In the genomic region with DNA sequence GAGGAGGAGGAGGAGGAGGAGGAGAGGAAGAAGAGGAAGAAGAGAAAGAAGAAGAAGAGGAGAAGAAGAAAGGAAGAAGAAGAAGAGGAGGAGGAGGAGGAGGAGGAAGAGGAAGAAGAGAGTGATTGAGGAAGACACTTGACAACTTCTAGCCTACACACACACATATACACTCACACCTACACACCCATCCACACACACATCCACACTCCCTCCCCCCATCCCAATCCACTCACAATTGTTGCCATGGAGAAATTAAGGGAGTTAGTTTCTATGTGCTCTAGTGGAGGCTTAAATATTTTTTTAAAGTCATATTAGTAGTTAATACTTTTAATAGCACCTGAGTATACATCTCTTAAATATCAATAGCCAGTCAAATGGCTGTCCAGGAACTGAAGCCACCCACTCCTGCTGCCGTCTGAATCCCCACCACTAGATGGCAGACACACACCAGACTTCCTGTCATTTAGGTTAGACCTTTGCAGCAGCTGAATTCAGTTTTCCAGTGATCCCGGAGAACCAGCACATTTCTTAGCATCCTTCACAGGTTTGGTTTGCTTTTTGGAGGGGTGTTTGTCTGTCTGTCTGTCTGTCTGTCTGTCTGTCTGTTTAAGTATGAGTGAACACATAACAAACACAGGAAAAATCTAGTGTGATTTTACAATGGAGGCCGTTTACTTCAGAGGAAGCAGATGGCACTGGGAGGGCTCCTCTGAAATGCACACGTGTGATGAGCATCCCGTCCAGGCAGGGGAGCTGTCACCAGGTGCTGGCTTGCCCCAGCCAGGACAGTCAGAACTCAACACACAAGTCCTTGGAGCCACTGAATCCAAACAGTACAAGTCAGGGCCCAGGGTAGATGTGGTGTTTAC, we compare ENCODE assay signal across 8 mouse cellular contexts.
DNase-seq lines count a peak whose midpoint lies in the region; TF ChIP-seq lines count a peak whose summit lies in the region.

No protein-coding gene starts in this region.

- H3K27me3 ChIP-seq in megakaryocyte, embryonic 14.5 days (replicated peaks) = peaks cover 13% of the 10 kb centered on the region

- H3K4me3 ChIP-seq in left cerebral cortex, adult 2 months = no peak overlapping the region
- peak overlapping the region; percentile 34 for H3K4me3 ChIP-seq in megakaryocyte, embryonic 14.5 days (replicated peaks)

- peaks cover 11% of the 10 kb centered on the region for H3K4me1 ChIP-seq in megakaryocyte, embryonic 14.5 days

- intact Hi-C loops in left cerebral cortex, adult 2 months (cut with DNase I) = loop anchor here (1.0 to 5.0 kb wide), 4 partner anchors 88 to 417 kb away; a partner anchor contains a TSS

- H3K27ac ChIP-seq in left cerebral cortex, adult 2 months = no peak overlapping the region

- peaks cover 5% of the 10 kb centered on the region for H3K9me3 ChIP-seq in megakaryocyte, embryonic 14.5 days

- TF ChIP-seq CTCF in left cerebral cortex, adult 2 months (IDR thresholded peaks at IDR 0.05) = peak; percentile 94

- peaks cover 31% of the 10 kb centered on the region for H3K36me3 ChIP-seq in megakaryocyte, embryonic 14.5 days (replicated peaks; ENCODE audit: low read length)

- peak; percentile 94 for DNase-seq in NIH3T3 (ENCODE audit: low read depth)
- peak; percentile 83 for DNase-seq in cerebellum, adult 9-11 months
- DNase-seq in frontal cortex, postnatal 14 days (ENCODE audit: low spot score in 2 of 2) = peak; percentile 75 to 86
- peak; percentile 69 for DNase-seq in hindlimb bud, embryonic 11.5 days (ENCODE audit: extremely low spot score, low read depth, low spot score)
- peak; percentile 81 to 91 for DNase-seq in left cerebral cortex, adult 2 months (ENCODE audit: extremely low spot score in 1 of 2, low spot score in 2 of 2)
- peak; percentile 88 to 91 for DNase-seq in right cerebral cortex, postnatal 10 days (ENCODE audit: low spot score in 2 of 2)
- peak; percentile 86 for DNase-seq in urinary bladder, postnatal 14 days (ENCODE audit: low spot score)
